Mouse (Mus musculus) urinary bladder, postnatal 10 days (tissue): Measurements from ENCODE around the gene Atp2b2.

Experiments used
- DNase-seq: peaks from one replicate; pipeline ENCODE4 v3.0.0; 2022; ENCODE audit warnings: low spot score

Atp2b2 gene

DNA sequence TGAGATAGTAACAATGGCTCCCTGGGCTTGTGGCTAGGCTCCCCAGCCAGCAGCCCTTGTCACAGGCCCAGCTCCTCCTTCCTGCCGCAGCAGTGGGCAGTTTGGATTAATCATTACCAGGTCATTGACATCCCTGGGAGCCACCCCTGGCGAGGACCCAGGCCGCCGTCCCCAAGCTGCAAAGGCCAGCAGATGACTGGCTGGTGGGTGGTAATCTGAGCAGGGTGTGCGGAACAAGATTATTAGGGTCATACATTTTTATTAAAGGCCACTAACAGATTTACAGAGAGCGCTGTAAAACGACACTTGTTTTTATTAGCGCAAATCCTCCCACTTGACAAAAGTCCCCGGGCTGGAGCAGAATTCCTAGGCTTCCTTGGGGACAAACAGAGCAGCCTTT, 29.6 kb downstream of the Atp2b2 start:
- no peak for DNase-seq

DNA sequence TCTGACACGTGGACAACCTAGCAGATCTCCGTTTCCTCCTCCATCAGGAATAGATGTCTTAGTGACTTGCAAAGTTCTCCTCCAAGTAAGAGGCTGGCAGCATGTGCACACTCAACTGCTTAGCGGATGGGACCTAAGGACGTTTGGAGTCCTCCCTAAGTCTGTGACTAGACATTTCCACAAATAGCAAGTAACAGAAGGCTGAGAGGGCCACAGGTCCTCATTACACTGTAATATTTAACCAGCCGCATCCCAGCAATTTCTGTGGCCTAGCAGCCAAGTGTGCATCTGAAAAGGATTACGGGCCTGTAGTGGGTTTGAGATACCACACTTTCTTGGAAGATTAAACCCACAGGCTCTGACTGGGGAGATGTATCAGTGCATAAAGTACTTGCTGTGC, 30.4 kb downstream of the Atp2b2 start:
- DNase-seq, result no peak

DNA sequence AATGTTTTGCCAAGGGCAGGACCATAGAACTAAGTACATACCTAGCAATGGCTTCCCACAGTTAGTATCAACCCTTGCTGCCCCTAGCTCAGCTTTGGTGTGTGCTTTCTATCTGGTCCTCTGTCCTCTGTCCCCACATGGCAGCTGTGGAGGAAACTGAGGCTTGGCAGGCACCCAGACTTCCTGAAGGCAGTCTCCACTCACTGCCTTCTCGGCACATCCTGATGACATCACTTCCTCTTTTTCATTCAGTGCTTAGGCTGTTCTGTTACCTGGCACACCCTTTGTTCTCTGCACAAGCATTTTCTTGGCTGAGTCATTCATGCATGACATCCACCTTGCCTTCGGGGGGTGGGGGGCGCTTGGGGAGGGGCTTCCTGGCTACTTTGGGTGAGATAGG, 38.6 kb downstream of the Atp2b2 start:
- DNase-seq, result no peak

DNA sequence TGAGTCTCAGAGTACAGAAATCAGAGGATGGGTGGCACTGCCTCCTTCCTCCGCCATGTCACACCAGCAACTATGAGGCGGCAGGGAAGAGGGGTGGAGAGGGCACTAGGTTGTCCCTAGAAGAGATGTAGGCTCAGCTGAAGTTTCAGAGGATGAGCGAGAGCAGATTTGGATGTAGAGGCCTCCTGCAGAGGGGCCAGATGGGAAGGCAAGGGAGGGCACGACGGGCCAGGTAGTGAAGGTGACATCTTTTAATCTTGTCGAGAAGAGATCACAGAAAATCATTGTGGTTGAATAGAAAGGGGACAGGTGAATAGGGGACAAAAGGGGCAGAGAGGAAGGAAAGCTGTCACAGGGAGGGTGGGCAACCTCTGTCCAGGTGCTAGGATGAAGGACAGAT, 41.5 kb downstream of the Atp2b2 start:
- DNase-seq, result no peak

DNA sequence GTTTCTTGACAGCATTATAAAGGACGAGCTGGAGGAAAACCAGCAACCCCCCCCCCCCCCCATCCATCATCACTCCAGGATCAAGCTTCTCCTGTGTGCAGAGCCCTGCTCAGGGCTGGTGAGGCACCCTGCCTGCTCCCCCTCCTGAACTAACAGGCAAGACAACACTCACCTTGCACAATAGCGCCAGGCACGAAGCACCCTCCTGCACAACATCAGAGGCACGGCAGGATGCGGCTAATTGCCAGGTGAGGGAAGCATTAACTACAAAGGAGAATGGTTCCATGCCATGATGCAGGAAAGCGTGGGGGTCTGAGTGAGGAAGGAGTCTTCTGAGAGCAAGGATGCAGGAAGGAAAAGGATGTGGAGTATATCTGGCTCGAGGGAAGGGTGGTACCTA, 42.1 kb downstream of the Atp2b2 start:
- DNase-seq, result no peak

DNA sequence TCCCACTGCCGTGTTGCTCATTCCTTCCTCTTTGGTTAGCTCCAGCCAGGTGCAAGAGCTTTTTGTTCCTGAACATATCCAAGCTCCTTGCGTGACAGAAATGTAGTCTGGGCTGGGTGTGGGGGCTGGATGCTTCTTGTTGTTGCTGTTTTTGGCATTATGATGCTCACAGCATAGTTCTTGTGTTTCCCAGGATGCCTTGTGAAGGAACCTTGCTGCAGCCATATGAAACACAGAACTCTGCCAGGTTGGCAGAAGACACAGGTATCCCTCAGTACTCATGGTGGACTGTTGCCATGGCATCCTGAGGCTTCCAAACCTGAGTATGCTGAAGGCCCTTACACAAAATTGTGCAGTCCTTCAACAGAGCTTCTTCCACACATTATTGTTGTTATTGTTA, 44.0 kb downstream of the Atp2b2 start:
- no peak for DNase-seq

DNA sequence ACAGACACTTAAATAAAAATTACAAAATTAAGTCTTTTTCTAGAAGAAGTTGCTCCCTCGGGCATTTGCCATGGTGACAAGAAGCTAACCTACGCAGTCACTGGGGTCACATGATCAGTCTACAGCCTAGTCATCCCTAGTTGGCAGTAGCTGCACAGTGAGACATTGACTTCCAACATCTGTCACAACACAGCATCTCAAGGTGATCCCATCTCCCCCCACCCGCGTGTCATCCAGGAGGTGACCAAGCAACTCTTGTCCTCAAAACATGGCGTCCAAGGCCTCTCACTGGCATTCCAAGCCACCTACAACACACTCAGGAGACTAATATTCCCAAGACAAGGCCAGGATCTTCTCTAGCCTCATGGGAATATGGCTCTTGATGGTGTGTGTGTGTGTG, 48.2 kb downstream of the Atp2b2 start:
- no peak for DNase-seq

DNA sequence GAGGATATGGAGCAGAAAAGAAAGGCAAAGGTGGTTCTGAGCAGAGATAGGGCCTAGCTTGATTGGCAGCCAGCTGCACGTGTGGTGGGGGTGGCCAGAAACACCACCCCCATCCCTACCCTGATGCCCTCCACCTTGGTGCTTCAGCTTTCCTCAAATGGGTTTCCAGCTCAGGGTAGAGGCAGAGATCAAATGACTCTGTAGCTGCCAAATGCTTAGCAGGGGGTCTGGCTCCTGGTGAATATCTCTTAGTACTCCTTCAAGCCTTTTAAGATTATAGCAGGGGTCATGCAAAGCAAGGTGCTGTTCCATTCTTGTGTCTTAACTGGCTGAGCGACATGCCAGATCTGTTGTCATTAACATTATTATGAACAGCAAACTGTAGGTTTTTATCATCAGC, 50.3 kb downstream of the Atp2b2 start:
- DNase-seq, result no peak

DNA sequence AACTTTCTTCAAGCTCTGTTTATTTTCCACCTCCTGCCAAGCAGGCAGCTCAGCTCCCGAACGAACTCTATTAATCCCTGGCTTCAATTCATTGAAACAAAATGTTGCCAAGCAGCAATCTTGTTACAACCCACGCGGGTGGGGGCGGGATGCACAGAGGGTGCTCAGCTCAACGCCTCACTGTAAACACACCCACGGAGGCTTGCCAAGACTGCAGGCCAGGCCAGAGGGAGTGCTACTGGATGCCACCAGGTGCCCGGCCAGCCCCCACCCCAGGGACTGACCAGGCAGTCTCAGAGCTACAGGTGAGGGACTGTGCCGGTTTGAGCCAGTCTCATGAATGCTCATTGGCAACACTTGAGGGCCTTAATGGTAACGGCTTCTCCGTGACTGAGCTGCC, 50.9 kb downstream of the Atp2b2 start:
- DNase-seq, result no peak

DNA sequence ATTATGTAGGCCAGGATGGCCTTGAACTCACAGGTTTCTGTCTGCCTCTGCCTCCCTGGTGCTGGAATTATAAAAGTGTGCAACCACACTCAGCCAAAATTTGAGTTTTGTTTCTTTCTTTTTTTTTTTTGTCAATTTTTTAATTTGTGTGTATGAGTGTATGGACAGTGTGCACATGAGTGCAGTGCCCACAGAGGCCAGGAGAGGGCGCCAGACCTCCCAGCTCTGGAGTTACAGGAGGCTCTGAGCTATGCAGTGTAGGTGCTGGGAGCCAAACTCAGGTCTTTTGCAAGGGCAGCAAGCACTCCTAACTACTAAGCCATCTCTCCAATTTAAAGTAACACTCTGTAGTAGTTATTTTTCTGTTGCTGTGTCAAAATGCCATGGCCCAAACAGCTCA, 52.4 kb downstream of the Atp2b2 start:
- DNase-seq, result no peak

DNA sequence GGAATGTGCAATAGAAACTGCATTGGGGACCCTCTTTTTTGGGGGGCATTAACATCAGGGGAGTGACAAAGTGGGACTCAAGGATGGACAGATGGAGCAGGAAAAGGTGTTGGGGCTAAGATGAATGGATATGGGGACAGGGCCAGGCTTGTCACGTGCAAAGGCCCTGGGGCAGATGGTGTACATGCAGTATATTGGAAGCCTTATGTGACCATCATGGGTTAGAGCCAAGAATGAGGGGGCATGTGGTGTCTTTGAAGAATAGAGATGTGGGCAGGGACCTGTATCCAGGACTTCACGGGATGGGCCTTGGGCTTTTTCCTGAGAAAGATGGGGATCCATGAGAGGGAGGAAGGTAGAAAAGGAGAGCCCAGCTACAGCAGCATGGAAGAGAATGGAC, 53.9 kb downstream of the Atp2b2 start:
- DNase-seq, result no peak

DNA sequence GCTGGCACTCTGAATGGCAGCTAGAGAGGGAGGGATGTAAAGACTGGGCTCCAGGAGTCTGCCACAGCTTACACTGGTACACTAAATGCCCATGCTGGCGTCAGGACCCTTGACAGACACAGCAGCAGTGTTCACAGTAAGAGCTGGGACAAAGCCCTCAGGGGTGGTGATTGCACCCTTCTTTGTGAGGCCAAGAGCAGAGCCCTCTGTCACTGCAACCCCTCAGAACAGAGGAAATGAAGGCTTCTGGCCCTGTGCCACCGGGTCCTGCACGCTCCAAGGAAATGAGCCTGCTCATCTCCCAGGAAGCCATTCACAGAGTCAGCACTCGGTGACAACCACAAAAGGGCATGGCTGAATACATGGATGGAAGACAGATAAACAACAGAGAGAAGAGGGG, 55.7 kb downstream of the Atp2b2 start:
- DNase-seq, result no peak

DNA sequence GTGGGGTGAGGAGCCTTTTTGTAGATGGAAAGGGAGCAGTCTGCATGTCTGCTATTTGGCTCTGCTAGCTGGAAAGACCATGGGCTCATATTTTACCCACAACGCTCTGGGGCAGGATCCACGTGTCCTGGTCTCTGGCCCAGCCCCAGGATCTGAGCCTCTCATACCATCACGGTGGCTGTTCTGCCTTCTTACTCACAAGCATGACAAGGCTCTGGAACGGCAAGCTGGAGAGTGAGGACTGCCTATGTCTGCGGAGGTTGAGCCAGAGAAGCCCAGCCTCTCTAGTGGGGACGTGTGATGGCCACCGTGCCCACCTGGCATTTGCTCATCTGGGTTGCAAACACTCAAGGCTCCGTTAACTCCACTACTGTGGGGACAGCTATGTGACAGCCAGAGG, 63.7 kb downstream of the Atp2b2 start:
- DNase-seq, result no peak

DNA sequence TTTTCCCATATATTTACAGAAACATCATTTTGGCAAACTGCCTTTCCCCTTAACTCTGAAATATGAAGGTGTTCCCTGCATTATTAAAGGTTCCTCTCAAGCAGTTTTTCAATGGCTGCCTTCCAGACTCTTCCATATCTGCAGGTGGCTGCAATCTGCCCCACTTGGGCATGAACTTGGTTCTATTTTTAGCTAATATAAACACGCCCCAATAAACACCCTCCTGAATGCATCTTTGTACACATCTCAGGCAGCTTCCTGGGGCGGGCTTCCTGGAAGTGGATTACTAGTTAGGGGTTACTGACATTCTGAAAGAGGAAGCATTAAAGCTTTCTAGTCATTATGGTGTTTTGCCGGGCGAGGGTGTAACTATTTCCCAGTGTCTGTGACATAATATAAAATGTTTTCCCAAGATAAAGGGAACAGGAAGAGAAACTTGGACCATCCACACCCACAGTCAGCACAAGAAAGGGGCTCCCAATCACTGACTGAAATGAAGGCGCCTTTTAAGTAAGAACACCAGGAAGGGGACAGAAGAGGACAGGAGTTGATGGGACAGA, 64.2 kb downstream of the Atp2b2 start:
- DNase-seq, result no peak

DNA sequence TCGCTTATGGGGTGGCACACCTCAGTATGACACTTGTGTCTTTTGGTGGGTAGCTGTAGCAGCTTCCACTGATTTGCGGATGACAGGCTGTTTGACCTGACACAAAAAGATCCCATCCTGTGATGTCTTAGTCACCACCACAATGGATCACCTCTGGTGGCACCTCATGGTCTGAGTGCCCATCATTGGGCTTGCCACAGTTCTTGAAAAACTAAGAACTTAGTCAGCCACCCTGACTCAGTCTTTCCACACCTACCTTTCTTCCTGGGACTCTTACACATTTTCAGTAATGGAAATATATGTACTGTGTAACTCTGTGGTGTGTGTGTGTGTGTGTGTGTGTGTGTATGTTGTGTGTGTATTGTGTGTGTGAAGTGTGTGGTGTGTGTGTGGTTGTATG, 71.5 kb downstream of the Atp2b2 start:
- no peak for DNase-seq

DNA sequence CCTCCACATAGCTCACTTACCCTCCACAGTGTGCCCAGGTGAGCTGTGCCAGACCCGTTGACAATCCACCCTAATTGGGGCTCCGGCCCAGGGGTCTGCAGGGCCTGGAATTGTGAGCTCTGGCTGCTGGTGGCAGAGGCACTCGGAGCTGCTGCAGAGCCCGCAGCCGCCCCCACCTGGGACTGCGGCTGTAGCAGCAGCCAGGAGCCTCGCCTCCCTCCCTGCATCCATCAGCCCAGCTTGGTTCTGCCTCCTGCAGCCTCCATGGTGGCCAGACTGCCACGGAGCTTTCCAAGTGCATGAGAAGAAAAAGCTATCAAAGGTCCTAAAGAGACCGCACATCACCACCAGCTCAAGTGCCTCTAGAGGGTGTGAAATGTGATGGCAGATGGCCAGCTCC, 71.9 kb downstream of the Atp2b2 start:
- DNase-seq, result no peak

DNA sequence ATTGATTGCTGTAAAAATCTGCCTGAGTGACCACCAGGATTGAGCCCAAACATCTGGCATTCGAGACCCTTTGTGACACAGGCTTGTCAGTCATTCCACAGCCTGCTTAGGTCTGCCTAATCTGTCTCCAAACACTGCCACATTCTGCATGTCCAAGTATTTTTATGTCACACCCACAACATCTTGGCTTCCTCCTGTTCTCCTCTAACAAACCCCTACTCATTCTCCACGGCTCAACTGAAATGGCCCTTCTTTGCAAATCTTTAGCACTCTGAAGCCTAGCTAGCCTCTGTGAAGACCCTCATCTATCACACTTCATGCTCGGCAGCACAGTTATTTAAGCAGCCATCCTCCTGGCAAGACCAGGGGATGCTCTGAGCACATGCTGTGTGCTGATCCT, 72.7 kb downstream of the Atp2b2 start:
- DNase-seq, result no peak

DNA sequence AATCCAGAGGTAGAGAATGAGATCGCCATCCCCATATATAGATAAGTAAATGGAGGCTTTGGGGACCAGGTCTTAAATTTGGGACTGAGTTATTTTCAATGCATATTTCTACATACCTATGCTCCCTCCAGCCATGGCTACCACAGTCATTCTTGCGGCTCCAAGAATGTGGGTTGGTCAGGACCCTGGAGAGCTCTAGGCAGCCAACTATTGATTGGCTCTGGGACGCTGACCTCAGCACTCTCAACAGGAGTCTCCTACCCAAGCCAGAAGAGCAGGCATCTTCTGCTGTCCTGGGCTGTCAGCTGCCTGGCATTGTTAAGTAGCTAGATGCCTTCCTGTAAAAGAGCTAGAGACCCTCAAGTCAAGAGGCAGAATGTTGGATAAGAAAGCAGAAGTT, 79.6 kb downstream of the Atp2b2 start:
- DNase-seq, result no peak

DNA sequence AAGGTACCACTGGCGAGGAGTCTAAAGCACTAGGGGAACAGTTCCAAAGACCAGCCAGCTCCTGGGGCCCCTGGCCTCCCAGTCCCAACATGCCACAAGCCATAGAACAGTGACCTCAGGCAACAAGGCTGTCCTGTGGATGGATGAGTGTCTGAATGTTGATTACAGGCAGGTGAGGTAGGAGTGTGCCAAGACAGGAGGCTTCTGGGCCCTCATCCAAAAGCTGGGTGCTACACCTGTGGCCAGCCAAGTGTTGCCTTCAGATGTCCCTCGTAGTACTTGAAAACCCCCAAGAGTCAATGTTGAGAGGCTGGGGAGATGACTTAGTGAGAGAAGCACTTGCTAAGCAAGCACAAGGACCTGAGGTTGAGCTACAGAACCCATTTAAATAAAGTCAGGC, 80.8 kb downstream of the Atp2b2 start:
- no peak for DNase-seq

DNA sequence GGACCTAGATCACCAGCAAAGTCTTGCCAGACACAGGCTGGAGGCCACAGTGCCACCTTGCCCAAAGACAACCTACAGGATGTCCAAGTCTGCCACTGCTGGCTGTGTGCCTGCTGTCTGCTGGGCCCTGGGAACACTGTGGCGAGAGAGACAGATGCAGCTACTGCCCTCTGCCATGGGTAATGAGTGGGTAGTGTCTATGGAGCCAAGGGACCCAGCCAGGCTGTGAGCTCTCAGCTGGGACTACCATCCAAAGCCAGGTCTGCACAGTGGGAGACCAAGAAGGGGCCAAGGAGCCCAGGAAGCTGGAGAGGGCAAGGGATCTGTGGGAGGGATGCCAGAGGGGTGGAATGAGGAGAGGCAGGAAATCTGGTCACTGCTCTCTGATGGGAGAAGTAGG, 83.1 kb downstream of the Atp2b2 start:
- DNase-seq, result no peak

DNA sequence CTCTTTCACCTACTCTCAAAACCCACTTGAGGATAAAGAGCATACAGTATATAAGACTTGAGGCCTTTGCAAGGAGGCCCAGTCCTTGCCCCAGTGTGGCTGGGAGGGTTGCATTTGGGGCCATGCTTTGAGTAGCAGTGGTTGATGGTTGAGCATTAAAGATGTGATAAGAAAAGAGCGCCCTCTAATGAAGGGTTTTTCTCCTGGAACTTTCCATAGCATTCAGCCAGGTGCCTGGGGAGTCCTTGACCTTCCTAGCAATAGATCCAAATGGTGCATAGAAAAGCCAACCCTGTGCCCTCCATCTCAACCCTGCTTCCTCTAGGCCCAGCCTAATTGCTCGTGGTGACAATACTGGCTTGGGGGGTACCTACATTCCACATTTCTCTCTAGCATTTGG, 83.7 kb downstream of the Atp2b2 start:
- no peak for DNase-seq

DNA sequence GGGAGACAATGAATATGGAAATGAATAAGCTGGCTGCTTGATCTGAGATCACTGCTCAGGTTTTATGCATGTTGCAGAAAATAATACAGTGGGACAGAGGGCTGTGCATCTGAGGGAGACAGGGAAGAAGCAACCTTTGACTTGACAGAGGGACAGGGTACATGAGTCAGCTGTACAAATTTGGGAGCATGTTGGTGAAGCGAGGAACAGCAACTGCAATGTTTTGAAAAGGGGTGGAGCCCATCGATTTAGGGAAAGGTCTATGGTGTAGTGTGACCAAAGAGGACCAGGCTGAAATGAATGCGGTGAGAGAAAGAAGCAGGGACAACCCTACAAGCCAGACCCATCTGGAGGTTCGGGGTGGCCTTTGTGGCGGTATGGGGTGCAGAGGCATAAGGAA, 84.4 kb downstream of the Atp2b2 start:
- DNase-seq, result no peak

DNA sequence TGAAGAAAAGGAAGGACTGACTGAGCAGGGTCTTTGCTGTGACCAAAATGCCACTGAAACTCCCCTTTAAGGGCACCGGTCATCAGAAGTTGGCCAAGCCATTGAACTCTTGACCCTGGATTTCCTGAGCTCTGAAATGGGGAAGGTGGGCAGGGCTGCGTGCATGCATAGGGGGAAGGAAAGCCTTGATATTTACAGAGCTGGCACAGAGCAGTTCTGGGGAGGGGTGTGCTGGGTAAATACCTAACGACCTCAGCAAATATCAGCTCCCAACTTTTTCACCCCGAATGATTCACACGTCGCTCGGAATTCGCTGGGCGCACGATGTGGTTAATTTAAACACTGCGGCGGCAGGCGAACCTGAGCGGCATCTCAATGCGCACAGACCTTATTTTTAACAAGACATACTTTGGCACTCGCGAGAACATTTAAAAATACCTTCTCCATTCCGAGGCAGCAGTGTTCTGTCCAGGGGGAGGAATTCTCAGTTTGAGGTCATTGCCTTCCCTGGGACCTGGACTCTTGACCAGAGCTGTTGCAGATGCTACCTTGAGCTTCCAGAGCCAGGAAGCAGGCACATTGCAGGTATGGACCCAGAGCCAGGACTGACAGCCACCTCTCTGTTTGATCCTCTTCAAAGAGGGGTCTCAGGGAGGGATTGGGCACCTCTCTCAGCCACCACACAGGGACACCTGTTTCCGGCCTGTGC, 85.0 kb downstream of the Atp2b2 start:
- DNase-seq, result no peak

DNA sequence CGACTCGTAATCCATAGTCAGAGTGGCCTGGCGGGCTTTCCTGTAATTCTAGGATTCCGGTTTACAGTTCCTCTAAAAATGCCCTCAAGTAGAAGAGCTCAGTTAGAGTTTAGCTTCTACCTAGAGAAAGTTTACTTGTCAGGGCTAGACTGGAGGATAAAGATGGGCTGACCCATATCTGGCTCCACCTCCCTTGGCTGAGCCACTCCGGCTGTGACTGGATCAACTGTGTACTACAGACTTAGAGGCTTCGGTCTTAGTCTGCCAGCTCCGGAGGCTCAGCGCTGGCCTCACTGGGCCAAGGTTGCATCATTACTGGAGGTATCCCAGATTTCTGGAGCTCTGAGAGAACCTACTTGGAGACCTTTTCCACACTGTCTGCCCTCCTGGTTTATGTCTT, 94.9 kb downstream of the Atp2b2 start:
- DNase-seq, result no peak

DNA sequence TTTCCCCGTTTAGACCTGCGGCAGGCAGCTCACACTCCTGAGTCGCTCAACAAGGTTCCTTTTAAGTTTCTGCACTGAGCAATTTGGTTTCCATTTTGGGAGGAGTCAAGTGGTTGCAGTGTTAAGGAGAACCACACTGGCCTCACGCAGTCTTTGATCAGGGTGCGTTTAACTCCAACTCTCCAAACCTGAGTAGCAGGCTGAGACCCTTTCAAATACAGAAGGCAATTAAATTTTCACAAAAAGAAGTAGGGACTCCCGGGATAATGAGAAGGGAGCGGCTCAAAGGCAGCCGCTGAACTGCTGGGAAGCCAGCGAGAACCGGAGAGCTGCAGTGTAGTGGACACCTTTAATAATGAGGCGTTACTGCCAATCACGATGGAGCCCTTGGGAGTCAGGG, 100.1 kb downstream of the Atp2b2 start:
- DNase-seq, result no peak
